Mouse (Mus musculus) stomach, postnatal 0 days (tissue): ENCODE measurements around the gene Flt3. TPM values are rescaled to one million over a fixed set of nuclear protein-coding genes. Genes with fewer than 3 reads are reported as not detected.

ENCODE experiments used
- ATAC-seq: fragments of 200-750 bp; cut with Nextera tagmentation; 2 replicates; pipeline ENCODE4 v1.8.0; 2017; ENCODE audit not compliant: low FRiP score, low TSS enrichment
- DNase-seq: peaks from one replicate; pipeline ENCODE4 v3.0.0-alpha.2; 2016; ENCODE audit warnings: low spot score
- H3K27ac ChIP-seq: fragments of 300-500 bp; sonication (generic); replicated peaks from 2 replicates; pipeline ENCODE4 v1.5.1; 2014; ENCODE audit warnings: mild to moderate bottlenecking, control low read depth
- H3K27me3 ChIP-seq: fragments of 300-500 bp; sonication (generic); 2 replicates; pipeline ENCODE4 v1.6.1; 2014; ENCODE audit warnings: low read length; ENCODE audit not compliant: control insufficient read depth, insufficient read depth
- H3K36me3 ChIP-seq: fragments of 300-500 bp; sonication (generic); 2 replicates; pipeline ENCODE4 v1.6.1; 2014; ENCODE audit warnings: low read length, mixed read lengths; ENCODE audit not compliant: control insufficient read depth, insufficient read depth
- H3K4me1 ChIP-seq: fragments of 300-500 bp; sonication (generic); replicated peaks from 2 replicates; pipeline ENCODE4 v1.6.1; 2014; ENCODE audit warnings: antibody characterized with exemption; ENCODE audit not compliant: control insufficient read depth, insufficient read depth
- H3K4me2 ChIP-seq: fragments of 300-500 bp; sonication (generic); replicated peaks from 2 replicates; pipeline ENCODE4 v1.6.1; 2014; ENCODE audit warnings: low read depth, mild to moderate bottlenecking, control low read depth, moderate library complexity
- H3K4me3 ChIP-seq: fragments of 300-500 bp; sonication (generic); 2 replicates; pipeline ENCODE4 v1.5.1; 2014; ENCODE audit warnings: low read depth, low read length, control low read depth
- H3K9ac ChIP-seq: fragments of 300-500 bp; sonication (generic); 2 replicates; pipeline ENCODE4 v1.6.1; 2014; ENCODE audit warnings: mild to moderate bottlenecking, low read length, control low read depth, mixed read lengths
- H3K9me3 ChIP-seq: fragments of 300-500 bp; sonication (generic); 2 replicates; pipeline ENCODE4 v1.6.1; 2016; ENCODE audit warnings: low read length; ENCODE audit not compliant: control insufficient read depth
- CTCF ChIP-seq: IDR thresholded peaks from 2 replicates; pipeline ENCODE4 v1.5.1; 2016; ENCODE audit warnings: antibody characterized with exemption, low read depth, mild to moderate bottlenecking, moderate library complexity
- EP300 ChIP-seq: optimal IDR thresholded peaks from 2 replicates; pipeline ENCODE3; 2016; ENCODE audit warnings: antibody characterized with exemption
- WGBS: fragments of 180-500 bp; shearing (Covaris S2); extraction: QIAGEN DNeasy Blood & Tissue Kit; methylation state at CpG from one replicate; pipeline ENCODE4 v1.1.7; 2014; 5-methylcytosine and 5-hydroxymethylcytosine counted together
- polyA plus RNA-seq: library from polyadenylated mRNA; unstranded; fragments of >200 nt; fragmentation: Nextera tagmentation; extraction: Ambion mirVana; gene quantifications from 2 replicates; pipeline ENCODE4 v1.2.1, GENCODE M21; 2015

Flt3 gene
- polyA plus RNA-seq, 1 experiment from 2014 or later: 0.10 TPM

DNA sequence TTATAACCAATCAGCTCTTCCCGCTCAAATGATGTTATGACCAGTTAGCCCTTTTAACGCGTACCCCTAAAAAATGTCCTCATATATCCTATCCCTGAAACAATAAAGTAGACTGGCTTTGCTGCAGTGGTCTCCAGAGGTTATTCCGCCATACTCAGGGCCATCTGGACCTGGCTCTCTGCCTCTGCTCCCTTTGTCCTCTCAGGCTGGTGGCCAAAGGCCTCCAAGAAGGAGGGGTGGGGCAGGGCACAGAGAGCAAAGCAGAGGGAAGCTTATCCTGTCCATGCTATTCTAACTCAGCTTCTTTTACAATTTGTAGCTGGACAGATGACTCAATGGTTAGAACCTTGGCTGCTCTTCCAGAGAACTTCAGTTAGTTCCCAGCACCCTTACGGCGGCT, 32.1 kb downstream of the Flt3 start:
- Histone ChIP-seq H3K4me2 (no peak overlapping the region), H3K27me3 (no peaks in the 10 kb centered on the region), H3K9ac (no peak overlapping the region), H3K4me1 (no peaks in the 10 kb centered on the region), H3K36me3 (no peaks in the 10 kb centered on the region), H3K4me3 (no peak overlapping the region), H3K9me3 (no peaks in the 10 kb centered on the region), H3K27ac (no peak overlapping the region)
- 94% methylated on average over 6 of the region's 6 CpGs for WGBS
- no peak for ATAC-seq
- TF ChIP-seq CTCF: no peak
- no peak for TF ChIP-seq EP300
- DNase-seq: no peak

DNA sequence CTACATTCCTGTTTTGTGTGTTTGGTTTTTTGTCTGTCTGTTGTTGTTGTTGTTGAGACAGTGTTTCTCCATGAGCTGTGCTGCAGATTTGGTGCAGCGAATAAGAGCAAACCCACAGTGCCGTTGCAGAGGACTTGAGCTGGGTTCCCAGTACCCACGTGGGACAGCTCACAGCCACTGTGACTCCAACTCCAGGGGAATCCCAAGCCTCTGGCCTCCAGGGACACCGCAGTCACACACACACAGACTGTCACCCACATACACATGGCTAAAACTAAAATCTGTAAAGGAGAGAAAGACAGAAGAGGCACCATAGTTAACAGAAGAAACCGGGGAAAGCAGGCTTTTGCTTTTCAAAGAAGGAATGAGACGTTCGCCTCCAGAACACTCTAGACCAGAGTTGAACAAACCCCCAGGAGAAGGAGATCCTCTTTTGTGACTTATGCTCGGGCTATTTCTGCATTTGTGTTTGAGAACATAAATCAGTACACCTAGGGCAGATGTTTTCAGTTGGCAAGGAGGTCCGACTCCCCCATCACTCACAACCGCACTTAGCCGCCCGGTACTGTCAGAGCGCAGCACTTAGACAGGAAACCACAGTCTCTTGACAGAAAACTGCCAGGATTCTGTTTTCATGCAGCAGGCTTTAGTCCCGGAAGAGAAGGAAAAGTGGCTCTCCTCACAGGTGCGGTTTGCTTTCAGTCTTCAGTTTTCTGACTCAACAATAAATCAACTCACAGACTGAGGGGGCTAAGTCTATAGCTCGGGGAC, 34.1 kb downstream of the Flt3 start:
- ATAC-seq: no peak
- WGBS: 43% methylated on average over 16 of the region's 16 CpGs

GRCm38 (mm10) chr5:147363054-147363453, 37.2 kb downstream of the Flt3 start:
- no peak for DNase-seq
- no peak overlapping the region for H3K4me3 ChIP-seq
- WGBS: 74% methylated on average over 12 of the region's 12 CpGs
- TF ChIP-seq CTCF (no peak), EP300 (no peak)
- H3K36me3 ChIP-seq: no peaks in the 10 kb centered on the region
- no peaks in the 10 kb centered on the region for H3K4me1 ChIP-seq
- H3K9ac ChIP-seq: no peak overlapping the region
- H3K4me2 ChIP-seq: no peak overlapping the region
- H3K9me3 ChIP-seq: no peaks in the 10 kb centered on the region
- no peak for ATAC-seq
- H3K27ac ChIP-seq: no peak overlapping the region
- H3K27me3 ChIP-seq: no peaks in the 10 kb centered on the region

More for the DNA sequence above, 34.1 kb downstream of the Flt3 start:
- no peaks in the 10 kb centered on the region for H3K36me3 ChIP-seq
- H3K4me3 ChIP-seq: no peak overlapping the region
- DNase-seq: no peak
- TF ChIP-seq CTCF (no peak), EP300 (no peak)
- H3K9me3 ChIP-seq: no peaks in the 10 kb centered on the region
- no peaks in the 10 kb centered on the region for H3K4me1 ChIP-seq
- H3K27me3 ChIP-seq: no peaks in the 10 kb centered on the region
- no peak overlapping the region for H3K9ac ChIP-seq
- H3K4me2 ChIP-seq: no peak overlapping the region
- no peak overlapping the region for H3K27ac ChIP-seq

DNA sequence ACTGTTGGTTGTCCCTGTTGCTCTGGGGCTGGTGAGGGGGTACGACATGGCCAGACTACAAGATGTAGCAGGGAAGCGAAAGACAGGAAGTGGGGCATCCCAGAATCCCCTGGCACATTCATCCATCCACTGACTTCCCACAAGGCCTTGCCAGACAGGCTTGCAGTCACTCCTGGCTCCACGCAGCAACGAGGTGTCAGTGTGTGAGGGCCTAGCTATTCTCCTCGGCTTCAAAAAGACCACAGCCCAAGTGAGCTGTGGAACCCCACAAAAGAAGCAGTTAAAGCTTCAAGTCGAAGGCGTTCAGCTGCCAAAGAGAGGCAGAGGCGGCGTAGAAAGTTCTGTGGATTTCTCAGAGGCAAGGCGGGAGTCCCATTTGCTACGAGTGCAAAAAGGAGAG, 41.8 kb downstream of the Flt3 start:
- no peak overlapping the region for H3K4me2 ChIP-seq
- no peaks in the 10 kb centered on the region for H3K36me3 ChIP-seq
- no peaks in the 10 kb centered on the region for H3K9me3 ChIP-seq
- H3K27me3 ChIP-seq: no peaks in the 10 kb centered on the region
- H3K27ac ChIP-seq: no peak overlapping the region
- H3K4me3 ChIP-seq: no peak overlapping the region
- H3K9ac ChIP-seq: no peak overlapping the region
- H3K4me1 ChIP-seq: no peaks in the 10 kb centered on the region
- no peak for TF ChIP-seq EP300
- no peak for TF ChIP-seq CTCF
- ATAC-seq: no peak
- no peak for DNase-seq
- 88% methylated on average over 11 of the region's 11 CpGs for WGBS

GRCm38 (mm10) chr5:147357536-147357935, 42.8 kb downstream of the Flt3 start:
- H3K4me1 ChIP-seq: no peaks in the 10 kb centered on the region

GRCm38 (mm10) chr5:147356260-147357055, 43.8 kb downstream of the Flt3 start:
- Histone ChIP-seq H3K9ac (no peak overlapping the region), H3K9me3 (no peaks in the 10 kb centered on the region), H3K36me3 (no peaks in the 10 kb centered on the region), H3K27me3 (no peaks in the 10 kb centered on the region), H3K4me2 (no peak overlapping the region), H3K27ac (no peak overlapping the region), H3K4me1 (no peaks in the 10 kb centered on the region), H3K4me3 (no peak overlapping the region)
- TF ChIP-seq CTCF: no peak
- TF ChIP-seq EP300: no peak
- WGBS: 86% methylated on average over 13 of the region's 13 CpGs
- DNase-seq (no peak), ATAC-seq (no peak)

More at GRCm38 (mm10) chr5:147357536-147357935, 42.8 kb downstream of the Flt3 start:
- H3K4me3 ChIP-seq: no peak overlapping the region
- H3K9me3 ChIP-seq: no peaks in the 10 kb centered on the region
- H3K27me3 ChIP-seq: no peaks in the 10 kb centered on the region
- TF ChIP-seq CTCF (peak; percentile 63), EP300 (no peak)
- H3K4me2 ChIP-seq: no peak overlapping the region
- 46% methylated on average over 3 of the region's 3 CpGs for WGBS
- H3K9ac ChIP-seq: no peak overlapping the region
- no peak for ATAC-seq
- no peak overlapping the region for H3K27ac ChIP-seq
- no peaks in the 10 kb centered on the region for H3K36me3 ChIP-seq
- DNase-seq: peak; percentile 29
